Mouse (Mus musculus): ENCODE measurements around the gene Myl6b.

The Myl6b gene

DNA sequence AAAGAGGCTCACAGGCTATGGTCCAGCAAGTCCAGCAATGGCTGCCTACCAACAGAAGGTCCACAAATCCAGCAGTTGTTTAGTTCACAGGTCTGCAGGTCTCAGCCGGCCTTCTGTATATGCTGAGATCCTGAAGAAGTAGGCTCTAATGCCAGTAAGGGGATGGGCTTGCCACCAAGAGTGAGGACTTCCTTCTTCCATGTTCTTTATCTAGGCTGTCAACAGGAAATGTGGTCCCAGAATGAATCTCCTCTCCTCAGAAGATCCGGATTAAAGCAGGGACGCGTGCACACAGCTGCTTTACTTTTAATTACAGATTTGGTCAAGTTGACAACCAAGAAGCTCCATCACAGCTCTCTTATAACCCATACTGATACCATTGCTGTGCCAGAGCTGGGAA is 53.1 kb downstream of the Myl6b start:
- no peak for DNase-seq (ENCODE audit: low spot score in 2 of 2)

DNA sequence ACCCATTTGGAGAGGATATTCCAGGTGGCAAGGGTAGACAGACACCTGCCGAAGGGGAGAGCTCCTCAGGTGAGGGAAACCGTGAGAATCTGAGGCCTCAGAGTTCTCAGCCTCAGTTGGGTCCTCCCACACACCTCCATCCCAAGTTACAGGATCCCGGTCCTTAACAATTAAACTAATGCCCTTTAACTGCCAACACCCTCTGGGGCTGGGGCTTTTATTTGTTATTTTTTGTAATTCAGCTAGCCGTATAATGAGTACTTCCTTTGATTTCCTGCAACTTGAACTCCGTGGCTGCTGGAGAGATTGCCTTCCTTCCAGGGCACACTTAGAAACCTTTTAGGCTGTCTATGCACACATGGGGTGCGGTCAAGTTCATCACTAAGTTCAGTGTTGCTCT is 54.1 kb downstream of the Myl6b start:
- no peak for DNase-seq (ENCODE audit: low spot score in 2 of 2)
